Mouse (Mus musculus) left cerebral cortex, adult 9 months (tissue): ENCODE data around the gene Tulp1.
A peak's percentile ranks its signal among the peaks of the same experiment; 100 is the strongest.
"Not testable (repeated sequence)": the region's sequence is repeated elsewhere in the genome, so short reads cannot be mapped to it uniquely, and the experiment has no call there.

Experiments
- DNase-seq, 2 experiments: peaks; one replicate each; pipeline ENCODE4 v3.0.0; 2022; ENCODE audit warnings: low spot score in 2 of 2

Tulp1 gene

DNA sequence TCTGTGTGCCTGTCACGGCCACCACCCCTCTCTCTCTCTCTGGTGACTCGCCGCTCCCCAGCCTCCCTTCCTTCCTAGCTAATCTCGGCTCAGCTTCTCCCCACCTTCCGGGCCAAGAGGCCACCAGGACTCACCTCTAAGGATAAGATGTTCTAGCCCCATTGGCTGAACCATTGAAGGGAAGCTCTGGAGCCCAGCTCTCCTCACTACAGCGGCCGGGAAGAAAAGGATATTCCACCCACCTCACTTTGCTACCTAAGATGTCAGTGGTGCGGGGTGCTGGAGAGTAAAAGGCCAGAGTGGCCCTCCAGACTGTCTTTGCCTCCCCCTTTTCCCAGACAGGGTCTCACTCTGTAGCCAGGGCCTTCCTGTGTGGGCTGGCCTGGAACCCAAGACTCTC is at the start of gene Tulp1:
Gene Tulp1 (minus strand): TSS at position 101 of the 400 bp plus-strand sequence.
- DNase-seq, result no peak

DNA sequence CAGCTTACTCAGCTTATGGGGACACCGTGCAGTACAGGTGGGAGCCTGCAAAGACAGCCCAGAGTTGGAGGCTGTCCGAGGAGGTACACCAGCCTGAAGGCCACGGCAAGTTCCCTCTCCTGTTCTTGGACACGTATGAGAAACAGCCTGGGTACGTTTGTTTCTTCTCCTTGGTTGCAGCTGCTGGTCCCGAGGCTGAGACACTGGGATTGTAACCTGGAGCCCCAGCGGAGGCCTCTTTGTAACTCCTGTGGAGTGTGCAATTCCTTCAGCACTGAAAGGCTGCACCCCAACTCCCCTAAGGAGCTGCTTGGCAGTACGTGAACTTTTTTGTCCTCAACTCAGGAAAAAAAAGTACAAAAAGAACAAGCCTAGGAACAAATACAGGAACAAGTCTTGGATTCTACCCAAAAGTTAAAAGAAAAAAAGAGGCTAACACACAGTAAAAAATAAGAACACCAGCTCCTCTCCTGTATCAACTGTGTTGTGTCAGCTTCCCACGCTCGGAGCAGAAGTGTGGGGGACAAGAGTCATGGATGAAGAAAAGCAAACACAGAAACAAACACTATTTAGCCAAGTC is 46.4 kb upstream of the Tulp1 start:
- no peak for DNase-seq

DNA sequence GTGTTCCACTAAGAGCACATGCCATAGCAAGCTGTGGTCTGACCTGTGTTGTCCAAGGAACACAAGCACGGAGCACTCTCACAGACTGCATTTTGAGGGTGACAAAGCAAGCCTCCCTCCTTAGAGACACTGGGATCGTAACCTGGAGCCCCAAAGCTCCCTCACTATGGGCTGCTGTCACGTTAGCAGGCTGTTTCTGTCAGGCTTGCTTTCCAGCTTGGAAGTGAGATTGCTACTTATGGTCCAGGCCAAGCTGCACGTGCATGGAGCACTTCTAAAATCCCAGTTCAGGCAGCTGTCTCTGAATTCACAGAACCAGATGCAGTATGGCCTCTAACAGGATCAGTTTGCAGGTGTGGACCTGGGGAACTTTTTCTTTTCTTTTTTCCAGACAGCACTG is 45.7 kb upstream of the Tulp1 start:
- DNase-seq, result no peak

DNA sequence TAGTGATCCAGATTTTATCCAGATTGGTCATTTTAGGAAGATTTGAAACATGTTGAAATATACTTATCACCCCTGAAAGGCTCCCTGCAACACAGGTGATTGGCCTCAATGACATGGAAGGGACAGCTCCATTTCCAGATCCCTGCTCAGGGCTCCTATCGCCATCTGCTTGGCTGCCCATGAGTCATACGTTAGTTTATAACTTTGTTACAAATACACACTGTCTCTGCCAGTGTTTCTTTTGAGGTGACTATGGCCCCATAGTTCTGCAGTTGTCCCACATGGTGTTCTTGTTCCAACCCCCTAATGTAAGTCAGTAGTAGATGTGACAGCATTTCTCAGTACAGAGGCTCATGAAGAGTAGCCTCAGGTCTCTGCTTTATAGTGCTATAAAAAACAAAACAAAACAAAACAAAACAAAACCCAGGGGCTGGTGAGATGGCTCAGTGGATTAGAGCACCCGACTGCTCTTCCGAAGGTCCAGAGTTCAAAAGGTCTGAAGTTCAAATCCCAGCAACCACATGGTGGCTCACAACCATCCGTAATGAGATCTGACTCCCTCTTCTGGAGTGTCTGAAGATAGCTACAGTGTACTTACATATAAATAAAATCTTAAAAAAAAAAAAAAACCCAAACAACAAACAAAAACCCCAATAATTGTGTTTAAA is 43.4 kb upstream of the Tulp1 start:
- DNase-seq, result no peak

DNA sequence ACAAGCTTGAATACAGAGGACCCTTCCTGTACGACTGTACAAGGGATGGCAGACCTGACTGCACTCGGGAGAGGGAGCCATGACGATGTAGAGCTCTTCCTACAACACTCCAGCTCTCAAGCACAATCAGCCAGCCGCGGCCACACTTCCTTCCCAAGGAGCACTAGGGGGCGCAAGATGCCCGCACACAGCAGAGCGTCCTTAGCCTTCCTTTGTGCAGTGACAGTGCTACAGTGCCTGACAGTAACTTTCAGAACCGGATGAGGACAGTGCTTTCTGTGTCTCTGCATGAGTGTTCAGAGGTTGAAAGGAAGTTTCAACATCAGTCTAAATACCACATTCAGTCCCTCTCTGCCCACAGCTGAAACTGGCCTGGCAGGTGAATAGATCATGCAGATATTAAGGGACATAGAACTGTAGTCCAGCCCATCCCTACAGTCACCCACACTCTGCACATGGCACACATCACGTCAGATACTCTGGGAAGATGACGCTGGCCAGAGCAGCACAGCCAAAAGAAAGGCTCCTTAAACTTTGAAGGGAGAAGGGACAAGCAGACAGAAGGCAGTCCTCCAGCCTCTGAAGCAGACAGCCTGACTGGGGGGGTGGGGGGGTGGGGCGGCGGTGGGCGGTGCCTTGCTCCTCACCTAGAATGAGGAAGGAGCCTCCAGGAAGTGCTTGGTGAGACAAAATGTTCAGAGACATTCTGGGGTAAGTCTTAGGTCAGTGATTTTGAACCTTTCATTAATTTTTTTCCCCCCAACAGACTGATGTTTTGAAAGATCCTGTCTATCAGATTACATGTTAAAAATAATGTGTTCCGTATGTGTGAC is 42.6 kb upstream of the Tulp1 start:
- peak; percentile 63 to 91 for DNase-seq

DNA sequence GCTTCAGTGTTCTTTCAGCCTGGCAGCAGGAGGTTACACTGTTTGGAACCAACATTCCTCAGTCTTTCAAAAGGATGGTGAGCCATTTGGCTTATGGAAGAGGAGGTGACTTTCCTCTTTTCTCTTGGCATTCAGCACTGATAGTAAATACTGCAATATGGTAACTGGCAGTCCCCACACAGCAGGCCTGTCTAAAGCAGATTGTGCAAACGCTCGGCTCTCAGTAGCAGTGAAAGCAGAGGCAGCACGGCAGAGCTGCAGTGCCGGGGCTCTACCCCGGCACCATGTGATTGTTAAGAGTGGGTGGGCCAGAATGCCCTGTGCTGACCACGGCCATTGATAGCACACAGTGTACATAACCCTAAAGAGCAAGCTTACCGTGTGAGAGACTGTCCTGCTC is 41.4 kb upstream of the Tulp1 start:
- DNase-seq, result peak in 1 of 2 experiments; percentile 30

DNA sequence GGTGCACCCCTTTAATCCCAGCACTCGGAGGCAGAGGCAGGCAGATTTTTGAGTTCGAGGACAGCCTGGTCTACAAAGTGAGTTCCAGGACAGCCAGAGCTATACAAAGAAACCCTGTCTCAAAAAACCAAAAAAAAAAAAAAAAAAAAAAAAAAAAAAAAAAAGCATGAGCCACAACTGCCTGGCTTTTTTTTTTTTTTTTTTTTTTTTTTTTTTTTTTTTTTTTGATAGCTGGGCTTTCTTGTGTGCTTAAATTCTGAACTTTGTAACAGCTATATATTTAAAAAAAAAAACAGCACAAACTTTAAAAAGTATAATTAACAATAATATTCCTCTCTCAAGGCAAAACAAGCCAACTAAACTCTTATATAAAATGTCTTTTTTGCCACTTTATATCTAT is 39.7 kb upstream of the Tulp1 start:
- DNase-seq, result not testable (repeated sequence)

DNA sequence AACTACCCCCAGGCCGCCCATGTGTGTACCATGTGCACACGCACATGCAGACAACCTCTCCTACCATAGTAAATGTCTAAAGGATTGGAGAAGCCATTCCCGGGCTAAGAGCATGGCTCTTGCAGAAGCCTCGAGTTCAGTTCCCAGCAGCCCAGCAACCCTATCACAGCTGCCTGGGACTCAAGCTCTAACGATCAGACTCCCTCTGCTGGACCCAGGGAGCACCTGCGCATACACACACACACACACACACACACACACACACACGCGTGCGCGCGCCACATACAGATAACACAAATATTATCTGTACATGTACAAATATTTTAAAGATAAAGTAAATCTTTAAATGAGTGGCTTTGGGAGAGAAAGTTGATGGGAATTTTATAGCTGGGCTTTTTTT is 39.3 kb upstream of the Tulp1 start:
- no peak for DNase-seq

DNA sequence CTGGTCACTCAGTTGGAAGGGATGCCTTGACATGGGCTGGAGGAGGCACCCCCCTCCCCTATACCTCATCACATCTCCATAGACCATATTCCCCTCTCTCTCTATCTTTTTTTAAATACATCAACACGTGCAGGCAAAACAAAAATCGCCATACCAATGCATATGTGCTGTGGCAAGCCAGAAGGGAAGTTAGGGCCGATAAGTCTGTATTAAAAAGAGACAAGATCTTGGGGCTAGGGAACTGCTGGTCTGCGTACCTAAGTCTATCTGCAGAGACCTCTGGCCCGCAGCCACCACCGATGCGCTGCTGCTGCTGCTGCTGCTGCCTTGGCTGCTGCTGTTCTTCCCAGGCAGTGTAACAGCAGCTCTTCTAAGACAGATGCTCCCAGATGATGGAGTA is 30.0 kb upstream of the Tulp1 start:
- no peak for DNase-seq

DNA sequence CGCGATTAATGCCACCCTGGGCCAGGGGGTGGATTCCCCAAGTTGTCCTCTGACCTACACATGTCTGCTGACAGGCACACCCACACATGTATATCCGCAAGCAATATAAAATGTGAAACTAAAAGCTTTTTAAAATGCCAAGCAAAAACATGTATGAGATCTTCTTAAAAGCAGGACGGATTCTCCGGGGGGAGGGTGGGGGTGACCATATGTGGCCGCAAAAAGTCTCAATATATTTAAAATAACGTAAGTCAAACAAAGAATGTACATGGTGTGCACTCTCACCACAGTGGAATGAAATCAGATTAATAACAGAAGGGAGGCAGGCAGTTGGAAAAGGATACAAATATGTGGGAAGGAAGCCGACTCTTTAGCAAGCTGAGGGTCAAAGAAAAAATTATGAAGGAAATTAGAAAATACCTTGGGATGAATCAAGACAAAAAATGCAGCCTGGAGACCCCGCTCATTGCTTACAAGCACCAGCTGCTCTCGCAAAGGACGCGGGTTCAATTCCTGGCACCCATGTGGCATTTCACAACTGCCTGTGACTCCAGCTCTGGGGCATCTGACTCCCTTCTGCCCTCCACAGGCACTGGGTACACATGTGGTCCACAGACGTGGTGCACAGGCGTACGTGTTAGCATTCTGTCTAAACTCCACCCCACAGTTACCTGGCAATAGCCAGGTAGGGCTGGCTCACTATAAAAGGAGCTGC is 29.2 kb upstream of the Tulp1 start:
- no peak for DNase-seq

DNA sequence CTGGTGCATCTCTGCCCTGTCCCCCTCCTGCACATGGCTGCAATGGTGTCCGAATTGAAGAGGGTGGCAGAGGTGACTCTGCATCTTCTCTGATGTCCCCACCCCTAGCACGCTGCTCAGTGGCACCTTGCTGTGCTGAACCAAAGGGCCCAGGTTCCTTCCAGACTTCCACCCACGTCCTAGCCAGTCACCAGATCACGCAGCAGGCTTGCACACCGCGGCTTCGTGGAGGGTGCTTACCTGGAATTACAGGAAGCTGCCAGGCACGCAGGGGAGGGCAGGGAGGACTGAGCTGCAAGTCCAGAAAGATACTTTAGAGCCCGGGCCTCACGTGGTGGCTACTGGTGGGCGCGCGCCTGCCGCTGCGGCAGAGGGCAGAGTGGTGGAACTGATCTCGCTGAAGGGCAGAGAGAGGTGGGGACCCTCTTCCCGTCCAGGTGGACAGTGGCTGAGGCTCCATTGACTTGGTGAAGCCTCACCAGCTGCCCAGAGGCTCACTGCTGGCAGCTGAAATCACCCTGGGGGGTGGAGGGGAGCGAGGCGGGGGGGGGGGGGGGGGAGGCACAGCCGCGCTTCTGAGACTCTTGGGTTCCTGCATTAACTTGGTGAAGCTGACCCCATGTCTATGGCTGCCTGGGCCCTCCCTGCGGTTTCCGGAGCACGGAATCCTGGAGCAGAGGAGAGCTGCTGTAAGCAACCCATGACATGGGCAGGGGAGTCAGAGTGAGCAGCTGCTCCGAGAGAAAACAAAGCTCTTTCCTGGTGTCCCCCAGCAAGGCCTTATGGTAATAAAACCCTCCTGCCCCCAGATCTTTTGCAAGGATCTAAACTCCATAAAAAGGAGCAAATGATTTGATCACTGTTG is 26.8 kb upstream of the Tulp1 start:
- DNase-seq, result no peak

DNA sequence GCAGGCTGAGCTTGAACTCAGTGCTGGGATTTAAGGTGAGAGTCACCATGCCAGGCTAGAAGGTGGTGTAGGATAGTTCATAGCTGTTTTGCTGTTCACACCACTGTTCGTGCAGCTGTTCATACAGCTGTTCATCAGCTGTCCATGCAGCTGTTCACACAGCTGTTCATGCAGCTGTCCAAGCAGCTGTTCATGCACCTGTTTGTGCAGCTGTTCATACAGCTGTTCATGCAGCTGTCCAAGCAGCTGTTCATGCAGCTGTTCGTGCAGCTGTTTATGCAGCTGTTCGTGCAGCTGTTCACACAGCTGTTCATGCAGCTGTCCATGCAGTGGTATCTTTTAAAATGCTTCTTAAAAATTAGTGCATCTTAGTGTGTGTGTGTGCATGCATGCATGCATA is 23.5 kb upstream of the Tulp1 start:
- DNase-seq, result no peak

DNA sequence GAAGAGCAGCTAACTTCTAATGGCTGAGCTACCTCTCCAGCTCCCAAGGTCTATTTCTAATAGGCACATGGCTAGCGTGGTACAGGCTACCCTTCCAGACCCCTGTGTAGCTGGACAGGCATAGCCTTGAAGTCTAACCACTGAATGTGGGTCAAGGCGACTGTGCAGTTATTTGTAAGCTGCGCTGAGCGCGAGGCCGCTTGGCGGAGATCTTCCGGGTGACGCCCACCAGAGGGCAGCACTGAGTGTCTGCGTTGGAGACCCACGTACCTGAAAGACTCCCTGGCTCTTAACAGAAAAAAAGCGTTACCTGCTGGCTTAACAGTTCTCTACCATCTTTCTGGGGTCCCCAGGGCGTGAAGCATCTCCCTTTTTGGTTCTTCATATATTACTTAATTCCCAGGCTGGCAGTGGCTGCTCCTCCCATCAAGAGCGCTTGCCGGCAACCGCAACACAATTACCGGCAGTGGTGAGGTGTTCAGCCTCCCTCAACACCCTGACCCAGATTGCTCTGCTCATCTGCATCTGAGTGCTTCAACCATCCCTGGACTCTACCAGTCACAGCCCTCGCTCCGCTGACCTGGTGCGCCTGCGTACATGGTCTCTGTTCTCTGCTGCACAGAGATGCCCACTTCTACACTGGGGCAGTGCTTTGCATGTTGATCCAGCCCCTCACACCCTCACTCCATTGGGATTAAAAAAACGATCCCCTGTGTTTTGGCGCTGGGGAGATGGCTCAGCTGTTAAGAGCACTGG is 21.3 kb upstream of the Tulp1 start:
- DNase-seq, result peak in 1 of 2 experiments; percentile 86

DNA sequence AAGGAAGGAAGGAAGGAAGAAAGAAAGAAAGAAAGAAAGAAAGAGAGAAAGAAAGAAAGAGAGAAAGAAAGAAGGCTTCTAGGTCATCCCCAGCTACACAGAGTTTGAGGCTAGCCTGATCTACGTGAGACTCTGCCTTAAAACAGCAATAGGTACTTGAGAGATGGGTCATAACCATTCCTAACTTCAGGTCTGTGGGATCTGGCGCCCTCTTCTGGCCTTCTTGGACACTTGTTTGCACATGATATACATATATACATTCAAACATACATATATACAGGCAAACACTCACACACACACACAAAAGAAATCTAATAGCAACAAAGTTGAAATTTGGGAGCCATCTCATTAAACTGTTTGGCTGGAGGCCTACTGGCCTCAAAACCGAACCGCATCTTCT is 19.3 kb upstream of the Tulp1 start:
- DNase-seq, result no peak

DNA sequence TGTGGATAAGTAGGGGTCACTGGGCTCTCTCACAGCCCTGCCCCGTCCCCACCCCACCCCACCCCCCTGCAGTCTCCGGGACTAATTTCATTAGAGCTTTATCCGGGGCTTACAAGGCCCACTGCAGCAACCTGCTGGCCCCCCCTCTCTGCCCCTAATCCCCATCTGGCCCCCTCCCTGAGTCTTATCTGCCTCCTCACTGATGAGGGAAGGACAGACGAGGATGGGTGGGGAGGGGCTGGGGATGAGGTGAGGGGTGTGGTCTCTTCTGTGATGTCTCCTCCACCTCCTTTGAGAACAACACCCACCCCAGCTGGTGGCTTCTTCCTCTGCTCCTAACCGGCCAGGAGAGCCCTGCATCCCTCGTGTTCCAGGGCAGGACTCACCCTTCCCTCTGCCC is 15.2 kb upstream of the Tulp1 start:
- DNase-seq, result no peak

DNA sequence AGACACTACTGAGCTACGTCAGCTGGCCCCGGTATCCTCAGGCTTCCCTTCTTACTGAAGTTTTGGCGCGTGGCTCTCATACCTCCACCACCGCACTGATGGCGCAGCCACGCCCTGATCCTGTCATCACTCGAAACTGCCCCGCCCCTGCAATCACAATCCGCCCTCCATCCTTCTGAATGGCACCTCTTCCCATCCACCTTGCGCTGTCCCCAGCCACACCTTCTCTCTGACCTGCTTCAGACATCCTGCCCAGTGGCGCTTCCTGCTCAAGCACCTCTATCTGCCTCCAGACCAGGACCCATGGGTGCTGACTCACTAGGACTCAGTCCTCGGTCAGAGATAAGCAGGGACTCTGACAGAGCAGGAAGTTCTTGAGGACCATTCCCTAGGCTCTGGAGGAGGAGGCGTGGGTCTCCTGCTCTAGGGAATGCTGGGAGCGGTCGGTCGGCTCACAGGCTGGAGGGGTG is 10.6 kb upstream of the Tulp1 start:
- no peak for DNase-seq

DNA sequence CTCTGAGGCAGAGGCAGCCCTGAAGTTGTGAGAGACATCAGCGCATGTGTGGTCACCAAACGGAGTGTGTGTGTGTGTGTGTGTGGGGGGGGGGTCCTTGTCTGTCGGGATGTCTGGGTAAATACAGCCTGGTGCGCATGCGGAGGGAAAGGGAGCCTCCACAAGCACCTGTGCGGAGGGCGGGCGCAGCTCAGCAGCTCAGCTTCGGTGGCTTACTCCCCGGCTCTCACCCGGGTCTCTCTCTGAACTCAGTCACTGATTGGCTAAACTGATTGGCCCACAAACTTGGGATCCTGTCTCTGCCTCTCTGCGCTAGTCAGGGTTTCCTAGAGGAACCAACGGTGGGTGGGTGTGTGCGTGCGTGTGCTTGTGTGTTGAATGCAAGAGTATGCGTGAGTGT is 9.5 kb upstream of the Tulp1 start:
- no peak for DNase-seq

DNA sequence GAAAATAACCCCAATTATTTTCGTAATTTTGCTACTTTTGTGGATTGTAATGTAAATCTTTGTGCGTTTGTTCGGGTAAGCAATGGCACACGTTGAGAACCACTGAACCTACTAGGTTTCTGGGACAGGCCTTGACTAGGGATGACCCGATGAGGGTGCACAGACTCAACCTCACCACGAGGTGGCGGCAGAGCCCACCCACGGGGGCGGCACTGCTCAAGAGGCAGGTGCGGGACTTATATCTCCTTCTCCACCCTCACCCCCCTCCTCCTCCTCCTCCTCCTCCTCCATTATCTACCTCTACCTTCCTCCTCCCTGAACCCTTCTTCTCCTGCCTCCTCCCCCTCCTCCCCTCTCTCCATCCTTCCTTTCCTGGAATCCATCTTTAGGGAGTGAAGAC is 8.8 kb upstream of the Tulp1 start:
- DNase-seq, result no peak

DNA sequence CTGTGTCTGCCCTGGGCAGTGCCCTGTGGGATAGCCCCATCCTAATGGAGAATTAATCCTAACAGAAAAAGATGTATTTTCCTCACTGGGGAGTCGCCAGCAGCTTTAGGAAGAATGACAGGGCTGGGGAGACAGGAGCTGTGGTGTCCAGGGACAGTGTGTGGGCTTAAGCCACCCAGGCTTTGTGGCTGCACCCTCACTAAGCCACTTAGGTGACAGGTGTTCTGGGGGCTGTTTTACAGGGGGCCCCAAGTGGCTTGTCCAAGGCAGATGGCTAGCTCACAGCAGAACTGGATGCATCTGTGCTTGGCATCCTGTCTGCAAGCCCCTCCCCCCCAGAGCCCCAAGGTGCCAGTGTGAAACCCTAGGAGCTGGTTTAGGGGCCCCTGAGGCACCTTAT is 6.9 kb upstream of the Tulp1 start:
- DNase-seq, result no peak

DNA sequence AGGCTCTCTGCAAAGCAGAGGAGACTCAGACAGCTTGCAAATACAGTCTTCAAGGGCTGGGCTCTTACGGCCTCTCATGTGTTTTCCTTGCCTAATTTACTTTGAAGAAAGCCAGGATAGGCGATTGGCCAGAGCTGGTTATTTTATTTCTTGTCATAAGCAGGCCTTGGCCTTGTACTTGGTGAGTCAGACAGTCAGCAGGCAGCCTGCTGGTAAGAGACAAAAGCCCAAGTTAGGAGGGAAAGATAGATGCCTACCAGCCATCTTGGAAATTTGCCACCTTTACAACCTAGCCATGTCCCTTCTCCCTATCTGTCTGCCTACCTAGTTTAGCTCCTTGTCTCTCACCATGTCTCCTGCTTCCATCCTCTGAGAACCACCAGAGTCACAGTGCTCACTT is 6.3 kb upstream of the Tulp1 start:
- no peak for DNase-seq

DNA sequence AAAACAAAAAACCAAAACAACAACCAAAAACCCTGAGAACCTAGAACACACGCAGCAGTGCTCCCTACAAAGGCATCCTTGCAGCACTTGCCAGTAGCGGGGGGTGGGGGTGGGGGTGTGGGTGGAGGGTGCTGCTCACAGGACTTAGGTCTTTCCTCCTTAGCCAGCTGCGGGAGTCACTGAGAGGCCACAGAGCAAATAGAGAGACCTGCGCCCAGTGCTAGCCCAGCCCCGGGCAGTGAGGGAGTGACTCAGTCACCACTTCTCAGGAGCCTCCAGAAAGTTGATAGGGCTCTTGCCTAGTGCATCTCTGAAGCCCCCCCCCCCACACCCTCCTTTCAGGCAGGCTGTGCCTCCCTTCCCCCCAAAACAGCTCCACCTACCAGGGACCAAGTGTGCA is 4.0 kb upstream of the Tulp1 start:
- DNase-seq, result no peak
